Comparison of ENCODE assay signal across 12 mouse cellular contexts in the genomic region with DNA sequence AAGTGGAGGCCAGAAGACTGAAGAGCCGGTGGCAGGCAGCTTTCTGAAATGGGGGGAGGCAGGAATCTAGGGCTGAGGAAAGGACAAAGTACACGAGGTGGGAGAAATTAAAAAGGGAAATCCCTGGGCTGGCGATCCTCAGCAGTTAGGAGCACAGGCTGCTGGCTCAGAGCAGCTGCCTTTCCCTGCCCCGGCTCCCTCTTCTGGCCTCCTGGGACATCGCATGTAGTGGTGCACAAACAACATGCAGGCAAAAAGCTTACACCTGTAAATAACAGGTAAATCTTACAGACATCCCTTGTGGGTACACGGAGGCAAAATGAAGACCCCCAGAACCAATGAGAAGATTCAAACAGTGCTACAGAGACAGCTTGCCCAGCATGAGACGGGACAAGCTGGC. TPM values are rescaled to one million over a fixed set of nuclear protein-coding genes. Genes with fewer than 3 reads are reported as not detected.
DNase-seq lines count a peak whose midpoint lies in the region; TF ChIP-seq lines count a peak whose summit lies in the region.
"Had no signal": no experiment of that assay in that cellular context is flagged by ENCODE, and none has a peak within 500 bp of the region (broad histone marks: within the 10 kb centered on the region; RNA-seq: fewer than 3 reads in every experiment).

No protein-coding gene starts in this region.

- peak; percentile 21; the same call in 1 of the 2 replicates for TF ChIP-seq CTCF in cerebellum, adult 2 months (IDR thresholded peaks at IDR 0.05; ENCODE audit: borderline replicate concordance, insufficient read depth, low read depth, low read length)
- no peak for TF ChIP-seq CTCF in thymus, adult 2 months (IDR thresholded peaks at IDR 0.05; ENCODE audit: borderline replicate concordance, control insufficient read depth, extremely low read depth, insufficient read depth, low read length, poor library complexity)

- H3K27me3 ChIP-seq in cerebellum, adult 2 months (ENCODE audit: control insufficient read depth, insufficient read depth, low read length), result no peaks in the 10 kb centered on the region
- no peaks in the 10 kb centered on the region for H3K27me3 ChIP-seq in thymus, adult 2 months (ENCODE audit: control insufficient read depth, insufficient read depth, low read length)
- no peaks in the 10 kb centered on the region for H3K27me3 ChIP-seq in splenic B cell, adult 2 months (ENCODE audit: control insufficient read depth, insufficient read depth, low read length, poor library complexity, severe bottlenecking)
- H3K27me3 ChIP-seq: forebrain, embryonic 12.5 days; hindbrain, embryonic 15.5 days; liver, embryonic 15.5 days; neural tube, embryonic 13.5 days had no signal

- no peak for DNase-seq in cerebellum, adult 2 months
- no peak for DNase-seq in cerebellum, adult 11-12 months
- peak; percentile 43 to 51 for DNase-seq in kidney, postnatal 4 days
- no peak for DNase-seq in kidney, adult 8-10 months
- peak; percentile 13 for DNase-seq in thymus, adult 2 months
- no peak for DNase-seq in thymus, adult 18-20 months
- DNase-seq in splenic B cell, adult 2 months (ENCODE audit: low read depth, low spot score), result peak; percentile 8
- no peak for DNase-seq in Muller cell, postnatal 12 days (ENCODE audit: inconsistent ontology term)

- H3K27ac ChIP-seq in cerebellum, adult 2 months (ENCODE audit: insufficient read depth, low read length), result no peak overlapping the region
- H3K27ac ChIP-seq in thymus, adult 2 months (ENCODE audit: control insufficient read depth, insufficient read depth, low read length), result no peak overlapping the region
- H3K27ac ChIP-seq: forebrain, embryonic 12.5 days; hindbrain, embryonic 15.5 days; liver, embryonic 15.5 days; neural tube, embryonic 13.5 days had no signal

- no peak for TF ChIP-seq POLR2A in cerebellum, adult 2 months (IDR thresholded peaks at IDR 0.05; ENCODE audit: borderline replicate concordance, insufficient read depth, low read length)
- no peak for TF ChIP-seq POLR2A in thymus, adult 2 months (IDR thresholded peaks at IDR 0.05; ENCODE audit: control insufficient read depth, extremely low read depth, insufficient read depth, low read length, poor library complexity)

- H3K36me3 ChIP-seq in thymus, adult 2 months (ENCODE audit: control insufficient read depth, insufficient read depth, low read length), result no peaks in the 10 kb centered on the region
- peaks cover 2% of the 10 kb centered on the region; the same call in 1 of the 2 replicates for H3K36me3 ChIP-seq in splenic B cell, adult 2 months (ENCODE audit: control insufficient read depth, insufficient read depth, low read length, poor library complexity, severe bottlenecking)
- H3K36me3 ChIP-seq: liver, embryonic 15.5 days had no signal

- WGBS in cerebellum, adult 2 months, result 54% methylated on average over 7 of the region's 7 CpGs
- WGBS in thymus, adult 2 months, result 78% methylated on average over 7 of the region's 7 CpGs

- no peak overlapping the region for H3K4me3 ChIP-seq in cerebellum, adult 2 months (replicated peaks; ENCODE audit: insufficient read depth, low read depth, low read length)
- no peak overlapping the region for H3K4me3 ChIP-seq in thymus, adult 2 months (ENCODE audit: control insufficient read depth, insufficient read depth, low read length)
- H3K4me3 ChIP-seq: forebrain, embryonic 12.5 days; hindbrain, embryonic 15.5 days; liver, embryonic 15.5 days; neural tube, embryonic 13.5 days had no signal

- no peaks in the 10 kb centered on the region for H3K4me1 ChIP-seq in cerebellum, adult 2 months (ENCODE audit: control insufficient read depth, insufficient read depth, low read length)
- no peaks in the 10 kb centered on the region for H3K4me1 ChIP-seq in thymus, adult 2 months (replicated peaks; ENCODE audit: control insufficient read depth, insufficient read depth, low read length)
- H3K4me1 ChIP-seq: forebrain, embryonic 12.5 days; hindbrain, embryonic 15.5 days; liver, embryonic 15.5 days; neural tube, embryonic 13.5 days had no signal

RNA-seq across cellular contexts. Expression of a gene that starts 14.8 kb away (rescaled TPM):
- 19.5 and 19.6 TPM in 2 replicates for polyA plus RNA-seq in cerebellum, adult 2 months (2012; rRNA removed)
- polyA plus RNA-seq in thymus, adult 2 months (2012; rRNA removed), result 1.8 and 2.4 TPM in 2 replicates

RNA-seq across cellular contexts. Expression of a gene that starts 21.9 kb away (rescaled TPM):
- 1.1 and 1.2 TPM in 2 replicates for polyA plus RNA-seq in cerebellum, adult 2 months (2012; rRNA removed)
- 0.34 and 0.73 TPM in 2 replicates for polyA plus RNA-seq in thymus, adult 2 months (2012; rRNA removed)
- polyA plus RNA-seq: liver, embryonic 15.5 days; neural tube, embryonic 13.5 days had no signal

RNA-seq across cellular contexts. Expression of a gene that starts 57.4 kb away (rescaled TPM):
- polyA plus RNA-seq in cerebellum, adult 2 months (2012; rRNA removed), result 4.1 and 5.4 TPM in 2 replicates
- polyA plus RNA-seq in thymus, adult 2 months (2012; rRNA removed), result 73.0 and 74.1 TPM in 2 replicates

Comparison
In these comparisons a context has a peak if more than half of its experiments do, and no peak if none do; other contexts are left out.
1. DNase-seq: peak in kidney, postnatal 4 days (2 of 2), thymus, adult 2 months (single experiment) and splenic B cell, adult 2 months (single experiment); none in cerebellum, adult 2 months (0 of 2), cerebellum, adult 11-12 months (single experiment), kidney, adult 8-10 months (0 of 2), thymus, adult 18-20 months (0 of 2) and Muller cell, postnatal 12 days (single experiment).
2. RNA of a gene that starts 57.4 kb away (polyA plus RNA-seq): 73.0 to 74.1 TPM in thymus, adult 2 months; 4.1 to 5.4 TPM in cerebellum, adult 2 months; every median in the first group is over 10 times any median in the second.